Mouse (Mus musculus) Patski (cell line): ENCODE measurements around the gene Eif2a. TPM values are rescaled to one million over a fixed set of nuclear protein-coding genes. Genes with fewer than 3 reads are reported as not detected.
A peak's percentile ranks its signal among the peaks of the same experiment; 100 is the strongest.

Source experiments
- ATAC-seq: fragments of 100-300 bp; one replicate; pipeline ENCODE4 v1.8.0; 2021
- CTCF ChIA-PET: fragments of 350-600 bp; sonication (Branson Sonifier 250); formaldehyde crosslinking; loops from one replicate; lab custom pipeline; 2022; ENCODE audit warnings: inconsistent platforms; lab: Charles Lee
- POLR2A ChIA-PET: fragments of 350-600 bp; sonication (Branson Sonifier 250); formaldehyde crosslinking; loops from one replicate; lab custom pipeline; 2022; ENCODE audit warnings: antibody characterized with exemption, inconsistent platforms; lab: Charles Lee
- DNase-seq: peaks from one replicate; pipeline ENCODE4 v3.0.0-alpha.2; 2011; ENCODE audit warnings: low read depth, low spot score
- H3K27me3 ChIP-seq: fragments of 371-371 bp; one replicate; pipeline ENCODE4 v1.5.1; 2021
- CTCF ChIP-seq: fragments of 100-300 bp; IDR thresholded peaks from one replicate; pipeline ENCODE4 v1.5.1; 2021
- in situ Hi-C: fragments of 300-500 bp; cut with MboI; formaldehyde crosslinking; loops from 3 replicates; pipeline ENCODE4 v1.11.1; 2018; ENCODE audit warnings: low pct_unique_long_range_greater_than_20kb, mixed read lengths
- polyA plus RNA-seq: library from polyadenylated mRNA; unstranded; gene quantifications from one replicate; pipeline ENCODE4 v1.2.3, GENCODE M21; 2021

Gene Eif2a
- polyA plus RNA-seq, result 85.4 TPM

DNA sequence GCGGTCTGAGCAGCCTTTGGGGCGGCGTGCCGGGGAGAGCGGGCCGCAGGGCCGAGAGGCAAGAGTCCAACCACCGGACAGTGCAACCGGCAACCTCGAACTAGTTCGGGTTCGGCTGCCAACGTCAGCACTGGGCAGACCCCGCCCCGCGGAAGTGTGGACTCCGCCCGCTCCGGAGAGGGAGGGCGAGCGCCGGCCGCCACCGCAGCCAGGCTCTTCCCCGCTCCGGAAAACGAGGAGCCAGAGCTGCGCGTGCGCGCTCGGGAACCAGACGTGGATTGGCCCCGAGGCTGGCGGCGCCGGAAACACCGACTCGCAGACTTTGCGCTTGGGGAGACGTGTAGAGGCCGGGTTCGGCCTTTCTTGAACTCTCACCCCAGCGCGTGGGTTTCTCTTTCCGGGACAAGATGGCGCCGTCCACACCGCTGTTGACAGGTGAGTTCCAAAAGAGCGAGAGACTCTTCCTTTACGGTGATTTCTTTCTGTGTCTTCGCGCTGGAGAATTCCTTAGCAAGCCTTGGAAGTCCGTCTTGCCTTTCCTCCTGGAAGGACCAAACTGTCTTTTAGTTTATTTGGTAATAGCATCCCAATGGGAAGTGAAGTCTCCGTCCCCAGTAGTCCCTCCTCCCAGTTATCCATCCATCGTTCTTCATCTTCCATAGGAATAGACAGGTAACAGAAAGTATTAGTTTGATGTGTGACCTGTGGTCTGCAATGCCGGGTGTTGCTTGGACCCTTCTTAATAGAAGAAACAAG is at the start of gene Eif2a, which contains the start of gene Serp1:
TSS of gene Eif2a (plus strand) at position 170 of the 756 bp plus-strand sequence.
TSS of gene Serp1 (minus strand) at position 241 of the 756 bp plus-strand sequence.
- H3K27me3 ChIP-seq, result no peaks in the 10 kb centered on the region
- in situ Hi-C loops, result no loop called here
- POLR2A ChIA-PET, result no interaction called here
- DNase-seq (peak; percentile 99), ATAC-seq (peak; percentile 98)
- CTCF ChIA-PET, result no interaction called here
- TF ChIP-seq CTCF, result no peak

- ChIA-PET CTCF (interaction anchor here (1.2 to 3.9 kb wide), 4 partner anchors 8 to 322 kb away, joined by 3 to 18 read pairs (median 4); no protein-coding TSS in a partner anchor), POLR2A (no interaction called here)
- in situ Hi-C loops, result no loop called here
- no peak for DNase-seq
- no peak for TF ChIP-seq CTCF
- ATAC-seq, result no peak
- H3K27me3 ChIP-seq, result no peaks in the 10 kb centered on the region
These were observed 46.7 kb upstream of the Eif2a start for GRCm38 (mm10) chr3:58478755-58479455.

GRCm38 (mm10) chr3:58485883-58486282 is 39.7 kb upstream of the Eif2a start:
- ATAC-seq, result no peak
- in situ Hi-C loops, result no loop called here
- POLR2A ChIA-PET, result no interaction called here
- CTCF ChIA-PET, result interaction anchor here (1.3 to 6.7 kb wide), 4 partner anchors 14 to 327 kb away, joined by 3 to 64 read pairs (median 21); no protein-coding TSS in a partner anchor
- no peaks in the 10 kb centered on the region for H3K27me3 ChIP-seq
- DNase-seq, result no peak
- peak; percentile 72 for TF ChIP-seq CTCF

GRCm38 (mm10) chr3:58487121-58487520 is 38.5 kb upstream of the Eif2a start:
- DNase-seq, result no peak
- POLR2A ChIA-PET, result interaction anchor here (0.6 kb wide), 1 partner anchor 62 kb away, joined by 5 read pairs; no protein-coding TSS in a partner anchor
- no peak for ATAC-seq
- in situ Hi-C loops, result no loop called here
- TF ChIP-seq CTCF, result peak; percentile 80
- CTCF ChIA-PET, result interaction anchor here (1.1 to 6.7 kb wide), 7 partner anchors 16 to 350 kb away, joined by 3 to 64 read pairs (median 4); no protein-coding TSS in a partner anchor
- no peaks in the 10 kb centered on the region for H3K27me3 ChIP-seq

DNA sequence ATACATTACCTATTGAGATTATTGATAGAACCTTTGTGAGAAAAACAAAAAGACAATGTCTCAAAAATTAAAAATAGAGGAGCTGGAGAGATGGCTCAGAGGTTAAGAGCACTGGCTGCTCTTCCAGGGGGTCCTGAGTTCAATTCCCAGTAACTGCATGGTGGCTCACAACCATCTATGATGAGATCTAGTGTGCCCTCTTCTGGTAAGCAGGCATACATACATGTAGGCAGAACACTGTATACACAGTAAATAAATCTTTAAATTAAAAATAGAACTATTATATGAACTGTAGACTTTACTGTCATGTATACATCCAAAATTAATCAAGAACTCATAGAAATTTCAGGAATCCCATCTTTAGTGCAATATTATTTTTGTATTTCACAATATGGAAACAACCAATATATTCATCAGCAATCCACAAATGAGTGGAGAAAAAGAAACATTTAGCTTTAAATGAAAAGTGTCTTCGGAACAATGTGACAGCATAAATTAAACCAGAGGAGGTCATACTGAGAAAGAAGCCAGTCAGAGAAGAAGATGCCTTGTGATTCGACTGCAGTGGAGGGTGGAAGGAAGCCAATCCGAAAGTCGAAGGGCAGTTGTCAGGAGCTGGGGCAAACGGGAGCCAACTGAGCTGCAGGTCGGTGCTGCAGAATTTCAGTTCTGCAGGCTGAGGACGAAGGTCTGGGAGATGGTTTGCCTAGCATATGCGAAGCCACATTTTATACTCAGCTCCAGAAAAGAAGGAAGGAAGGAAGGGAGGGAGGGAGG is 37.4 kb upstream of the Eif2a start:
- CTCF ChIA-PET, result interaction anchor here (0.9 to 6.7 kb wide), 17 partner anchors 7 to 824 kb away, joined by 3 to 64 read pairs (median 3); no protein-coding TSS in a partner anchor
- TF ChIP-seq CTCF, result peak; percentile 75
- POLR2A ChIA-PET, result no interaction called here
- in situ Hi-C loops, result no loop called here
- H3K27me3 ChIP-seq, result no peaks in the 10 kb centered on the region
- ATAC-seq, result peak; percentile 35
- no peak for DNase-seq

DNA sequence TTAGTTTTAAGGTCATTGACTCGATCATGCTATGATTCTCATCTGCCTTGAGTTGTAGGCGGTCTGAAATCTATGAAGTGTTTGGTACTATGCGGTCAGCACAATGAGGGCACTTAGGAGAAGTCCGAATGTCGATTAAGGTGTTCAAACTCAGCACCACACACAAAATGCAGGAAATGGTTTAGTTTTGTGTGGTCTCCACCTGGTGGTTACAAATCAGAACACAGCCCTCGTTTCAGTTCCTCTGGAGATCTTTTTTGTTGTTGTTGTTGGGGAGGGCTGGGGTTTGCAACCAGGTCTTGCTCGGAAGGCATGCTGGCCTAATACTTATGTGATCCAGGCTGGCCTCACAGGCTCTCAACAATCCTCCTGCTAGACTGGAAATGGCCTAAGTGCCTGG is 34.8 kb upstream of the Eif2a start:
- CTCF ChIA-PET, result interaction anchor here (1.0 to 6.7 kb wide), 13 partner anchors 9 to 354 kb away, joined by 3 to 64 read pairs (median 6); partner anchors contain the start of gene Tsc22d2
- in situ Hi-C loops, result loop anchor here (5.0 to 10.0 kb wide), 3 partner anchors 328 to 826 kb away; no protein-coding TSS in a partner anchor
- peak; percentile 78 for TF ChIP-seq CTCF
- no peaks in the 10 kb centered on the region for H3K27me3 ChIP-seq
- no peak for DNase-seq
- ATAC-seq, result peak; percentile 44
- POLR2A ChIA-PET, result no interaction called here

DNA sequence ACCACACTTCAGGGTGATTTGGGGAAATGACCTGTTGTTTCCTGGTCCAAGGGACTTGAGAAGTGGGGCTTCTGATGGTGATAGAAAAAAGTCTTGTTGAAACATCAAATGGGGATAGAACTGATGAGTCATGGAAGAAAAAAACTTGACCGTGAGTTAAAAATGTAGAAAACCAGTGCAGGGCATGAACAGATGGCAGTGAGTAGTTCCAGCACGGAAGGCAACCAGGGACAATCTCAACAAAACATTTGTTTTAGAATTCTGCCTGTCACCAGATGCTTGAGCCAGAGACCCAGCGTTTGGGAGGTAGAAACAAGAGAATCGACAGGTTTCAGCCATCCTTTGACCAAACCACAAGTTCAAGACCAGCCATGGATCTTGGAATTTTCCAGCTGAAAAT is 32.0 kb upstream of the Eif2a start:
- DNase-seq (no peak), ATAC-seq (no peak)
- ChIA-PET POLR2A (no interaction called here), CTCF (interaction anchor here (1.0 to 1.5 kb wide), 2 partner anchors 28 to 334 kb away, joined by 3 read pairs; no protein-coding TSS in a partner anchor)
- no peak for TF ChIP-seq CTCF
- in situ Hi-C loops, result loop anchor here (5.0 to 10.0 kb wide), 3 partner anchors 331 to 829 kb away; no protein-coding TSS in a partner anchor
- no peaks in the 10 kb centered on the region for H3K27me3 ChIP-seq

- no peak for TF ChIP-seq CTCF
- POLR2A ChIA-PET, result no interaction called here
These were observed 23.7 kb upstream of the Eif2a start for GRCm38 (mm10) chr3:58501961-58502360.

DNA sequence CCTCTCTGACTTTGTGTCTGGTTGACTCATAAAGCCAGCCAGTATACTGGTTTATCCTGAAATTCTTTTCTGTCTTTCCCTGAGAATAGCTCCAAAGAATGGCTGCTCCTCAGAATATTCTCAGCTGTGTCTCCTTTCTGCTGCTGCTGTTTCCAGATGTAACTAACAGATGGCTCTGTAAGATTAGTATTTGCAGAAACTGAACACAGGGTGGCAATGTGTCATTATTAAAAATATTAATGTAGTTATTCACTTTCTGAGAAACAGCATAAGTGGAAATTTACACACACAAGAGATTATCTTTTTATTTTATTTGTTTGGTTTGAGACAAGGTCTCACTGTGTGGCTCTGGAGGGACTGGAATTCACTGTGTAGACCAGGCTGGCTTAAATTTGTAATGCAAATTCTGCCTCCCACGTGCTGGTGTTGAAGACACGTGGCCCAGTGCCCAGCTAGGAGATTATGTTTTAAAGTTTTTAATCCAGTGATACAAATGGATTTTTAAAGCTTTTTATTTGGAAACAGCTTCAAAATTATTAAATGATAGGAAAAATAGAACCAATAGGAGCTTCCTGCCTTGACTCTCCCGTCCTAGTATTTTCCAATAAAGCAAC is 21.8 kb upstream of the Eif2a start:
- POLR2A ChIA-PET, result interaction anchor here (0.6 to 0.7 kb wide), 2 partner anchors 224 to 682 kb away, joined by 5 to 6 read pairs; no protein-coding TSS in a partner anchor
- in situ Hi-C loops, result no loop called here
- no peak for TF ChIP-seq CTCF
- H3K27me3 ChIP-seq, result no peaks in the 10 kb centered on the region
- CTCF ChIA-PET, result interaction anchor here (0.8 to 1.5 kb wide), 7 partner anchors 9 to 479 kb away, joined by 3 to 6 read pairs (median 4); no protein-coding TSS in a partner anchor
- DNase-seq (no peak), ATAC-seq (no peak)

More at GRCm38 (mm10) chr3:58501961-58502360, 23.7 kb upstream of the Eif2a start:
- CTCF ChIA-PET, result no interaction called here
- in situ Hi-C loops, result no loop called here
- ATAC-seq (no peak), DNase-seq (no peak)
- no peaks in the 10 kb centered on the region for H3K27me3 ChIP-seq
